ENCODE assay signal across 14 mouse cellular contexts in the genomic region with DNA sequence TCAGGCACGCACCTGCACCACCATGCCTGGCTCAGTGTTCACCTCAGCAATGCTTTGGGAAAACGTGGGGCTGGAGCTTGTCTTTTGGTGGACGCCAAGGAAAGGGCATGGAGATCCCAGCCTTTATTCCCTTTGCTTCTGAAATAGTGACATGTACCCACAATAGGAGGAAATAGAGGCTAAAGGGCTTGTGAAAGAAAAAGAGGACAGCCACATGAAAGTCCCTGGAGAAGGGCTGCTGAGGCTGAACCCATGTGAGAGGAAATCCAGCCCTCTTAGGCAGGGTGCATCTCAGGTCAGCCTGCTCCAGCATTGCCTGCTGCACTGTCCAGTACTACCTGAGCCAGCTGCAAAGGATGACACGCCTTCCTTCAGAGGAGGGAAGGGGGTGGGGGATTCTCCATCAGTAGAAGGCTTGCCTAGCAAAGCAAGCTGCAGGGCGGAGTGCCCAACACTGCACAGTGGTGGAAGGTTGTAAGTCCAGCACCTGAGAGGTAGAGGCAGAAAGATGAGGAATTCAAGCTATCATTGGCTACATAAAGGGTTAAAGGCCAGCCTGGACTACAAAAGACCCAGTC. TPM values are rescaled to one million over a fixed set of nuclear protein-coding genes. Genes with fewer than 3 reads are reported as not detected.
DNase-seq lines count a peak whose midpoint lies in the region; ATAC-seq and TF ChIP-seq lines count a peak whose summit lies in the region.
"Had no signal": no experiment of that assay in that cellular context is flagged by ENCODE, and none has a peak within 500 bp of the region (broad histone marks: within the 10 kb centered on the region; RNA-seq: fewer than 3 reads in every experiment).

No protein-coding gene starts in this region.

- H3K4me1 ChIP-seq in heart, embryonic 10.5 days, result peaks cover 27% of the 10 kb centered on the region
- peaks cover 60% of the 10 kb centered on the region for H3K4me1 ChIP-seq in midbrain, embryonic 10.5 days
- no peaks in the 10 kb centered on the region for H3K4me1 ChIP-seq in midbrain, postnatal 0 days (ENCODE audit: insufficient read depth, low read length)
- H3K4me1 ChIP-seq in intestine, embryonic 16.5 days (ENCODE audit: control insufficient read depth, insufficient read depth, low read length), result peaks cover 9% of the 10 kb centered on the region

- no peak overlapping the region for H3K4me2 ChIP-seq in midbrain, postnatal 0 days (ENCODE audit: low read depth, low read length, poor library complexity, severe bottlenecking)
- H3K4me2 ChIP-seq in intestine, embryonic 16.5 days (ENCODE audit: low read depth, low read length), result no peak overlapping the region

- no peaks in the 10 kb centered on the region for H3K27me3 ChIP-seq in heart, embryonic 10.5 days (ENCODE audit: insufficient read depth, poor library complexity, severe bottlenecking)
- H3K27me3 ChIP-seq in midbrain, embryonic 10.5 days (ENCODE audit: low read depth, poor library complexity, severe bottlenecking), result 0 out of 2 replicates have a peak, but pooled peaks cover 7% of the 10 kb centered on the region
- H3K27me3 ChIP-seq in midbrain, postnatal 0 days (ENCODE audit: insufficient read depth, low read length), result no peaks in the 10 kb centered on the region
- no peaks in the 10 kb centered on the region for H3K27me3 ChIP-seq in intestine, embryonic 16.5 days (replicated peaks; ENCODE audit: control insufficient read depth, insufficient read depth, low read length)
- H3K27me3 ChIP-seq: embryonic facial prominence, embryonic 15.5 days; limb, embryonic 12.5 days; liver, embryonic 15.5 days had no signal

- H3K36me3 ChIP-seq in heart, embryonic 10.5 days, result no peaks in the 10 kb centered on the region
- H3K36me3 ChIP-seq in midbrain, embryonic 10.5 days, result no peaks in the 10 kb centered on the region
- no peaks in the 10 kb centered on the region for H3K36me3 ChIP-seq in midbrain, postnatal 0 days (ENCODE audit: insufficient read depth, low read length)
- no peaks in the 10 kb centered on the region for H3K36me3 ChIP-seq in intestine, embryonic 16.5 days (ENCODE audit: control insufficient read depth, insufficient read depth, low read length)
- H3K36me3 ChIP-seq: embryonic facial prominence, embryonic 15.5 days; limb, embryonic 12.5 days; liver, embryonic 15.5 days had no signal

- no peak for TF ChIP-seq CTCF in midbrain, postnatal 0 days (IDR thresholded peaks at IDR 0.05)

- H3K4me3 ChIP-seq in heart, embryonic 10.5 days, result no peak overlapping the region
- H3K4me3 ChIP-seq in midbrain, embryonic 10.5 days, result no peak overlapping the region
- H3K4me3 ChIP-seq in midbrain, postnatal 0 days (ENCODE audit: low read depth, low read length), result no peak overlapping the region
- no peak overlapping the region for H3K4me3 ChIP-seq in intestine, embryonic 16.5 days (ENCODE audit: low read length)
- H3K4me3 ChIP-seq: liver, embryonic 15.5 days had no signal

- 55% methylated on average over 5 of the region's 5 CpGs for WGBS in heart, embryonic 10.5 days
- WGBS in midbrain, embryonic 10.5 days, result 52% methylated on average over 5 of the region's 5 CpGs
- 69% methylated on average over 5 of the region's 5 CpGs for WGBS in midbrain, postnatal 0 days
- 67% methylated on average over 5 of the region's 5 CpGs for WGBS in intestine, embryonic 16.5 days

- no peak for ATAC-seq in midbrain, postnatal 0 days (ENCODE audit: low FRiP score)
- ATAC-seq in intestine, embryonic 16.5 days, result 0 out of 2 replicates have a peak, but pooled peaks have one; percentile 54

- intact Hi-C loops in heart, postnatal 10 days (cut with DNase I), result loop anchor here (10.0 kb wide), 1 partner anchor 384 kb away; the partner anchor contains the start of gene Heca

- H3K9ac ChIP-seq in midbrain, postnatal 0 days (replicated peaks; ENCODE audit: low read length, poor library complexity, severe bottlenecking), result no peak overlapping the region
- H3K9ac ChIP-seq in intestine, embryonic 16.5 days (ENCODE audit: low read depth, low read length), result no peak overlapping the region
- H3K9ac ChIP-seq: embryonic facial prominence, embryonic 15.5 days; liver, embryonic 15.5 days had no signal

- no peak for DNase-seq in heart, embryonic 10.5 days (ENCODE audit: low spot score)
- no peak for DNase-seq in heart, postnatal 10 days
- no peak for DNase-seq in midbrain, embryonic 10.5 days (ENCODE audit: low spot score)
- DNase-seq in midbrain, postnatal 0 days (ENCODE audit: low spot score), result no peak
- no peak for DNase-seq in left cerebral cortex, adult 9 months (ENCODE audit: low spot score in 2 of 2)
- DNase-seq in right cerebral cortex, postnatal 36 days (ENCODE audit: low spot score in 2 of 2), result no peak
- DNase-seq: adrenal gland, postnatal 25 days; layer of hippocampus, postnatal 36 days; lung, postnatal 36 days; thymus, adult 18-20 months had no signal

- H3K9me3 ChIP-seq in heart, embryonic 10.5 days, result no peaks in the 10 kb centered on the region
- H3K9me3 ChIP-seq in midbrain, embryonic 10.5 days (replicated peaks), result no peaks in the 10 kb centered on the region
- H3K9me3 ChIP-seq in midbrain, postnatal 0 days (ENCODE audit: low read length), result no peaks in the 10 kb centered on the region
- H3K9me3 ChIP-seq in intestine, embryonic 16.5 days (ENCODE audit: control insufficient read depth, low read length), result no peaks in the 10 kb centered on the region
- H3K9me3 ChIP-seq: embryonic facial prominence, embryonic 15.5 days; limb, embryonic 12.5 days; liver, embryonic 15.5 days had no signal

- H3K27ac ChIP-seq in heart, embryonic 10.5 days, result 0 out of 2 replicates have a peak overlapping the region, but pooled peaks have one; percentile 33
- H3K27ac ChIP-seq in midbrain, embryonic 10.5 days (replicated peaks), result 0 out of 2 replicates have a peak overlapping the region, but pooled peaks have one; percentile 23
- H3K27ac ChIP-seq in midbrain, postnatal 0 days (ENCODE audit: low read depth, low read length), result no peak overlapping the region
- no peak overlapping the region for H3K27ac ChIP-seq in intestine, embryonic 16.5 days (ENCODE audit: low read length)
- H3K27ac ChIP-seq: embryonic facial prominence, embryonic 15.5 days; liver, embryonic 15.5 days had no signal

RNA-seq across cellular contexts. Expression of gene Nhsl1, which starts 9.6 kb away (rescaled TPM):
- 10.6 and 14.9 TPM in 2 replicates for polyA plus RNA-seq in heart, embryonic 10.5 days (2016; fragmentation: Nextera tagmentation; extraction: Ambion mirVana)
- total RNA-seq in heart, postnatal 10 days (2021), result 10 to 100 TPM; 22.1 to 29.6 TPM
- 10.5 and 11.5 TPM in 2 replicates for polyA plus RNA-seq in midbrain, embryonic 10.5 days (2016; fragmentation: Nextera tagmentation; extraction: Ambion mirVana)
- total RNA-seq in midbrain, postnatal 0 days (2014; rRNA removed), result 16.0 and 18.0 TPM in 2 replicates
- polyA plus RNA-seq in midbrain, postnatal 0 days (2015; fragmentation: Nextera tagmentation; extraction: Ambion mirVana), result 6.7 and 7.2 TPM in 2 replicates
- 8.1 and 9.3 TPM in 2 replicates for polyA plus RNA-seq in intestine, embryonic 16.5 days (2015; fragmentation: Nextera tagmentation; extraction: Ambion mirVana)

Comparison
In these comparisons a context has a peak if more than half of its experiments do, and no peak if none do; other contexts are left out.
1. H3K27ac ChIP-seq: peak in heart, embryonic 10.5 days (single experiment) and midbrain, embryonic 10.5 days (single experiment); none in midbrain, postnatal 0 days (single experiment) and intestine, embryonic 16.5 days (single experiment).